Mouse (Mus musculus): ENCODE measurements around the gene Nus1. TPM values are rescaled to one million over a fixed set of nuclear protein-coding genes. Genes with fewer than 3 reads are reported as not detected.

Nus1 gene
- polyA plus RNA-seq (2014; fragmentation: Illumina TruSeq; extraction: RNeasy Lipid Tissue Mini Kit (QIAGEN cat#74804); ENCODE audit: low read depth, low replicate concordance) = 35.2 TPM

GRCm38 (mm10) chr10:52417299-52417997 lies at the start of gene Nus1:
Nus1 (plus strand) TSS chr10:52417547.

DNA sequence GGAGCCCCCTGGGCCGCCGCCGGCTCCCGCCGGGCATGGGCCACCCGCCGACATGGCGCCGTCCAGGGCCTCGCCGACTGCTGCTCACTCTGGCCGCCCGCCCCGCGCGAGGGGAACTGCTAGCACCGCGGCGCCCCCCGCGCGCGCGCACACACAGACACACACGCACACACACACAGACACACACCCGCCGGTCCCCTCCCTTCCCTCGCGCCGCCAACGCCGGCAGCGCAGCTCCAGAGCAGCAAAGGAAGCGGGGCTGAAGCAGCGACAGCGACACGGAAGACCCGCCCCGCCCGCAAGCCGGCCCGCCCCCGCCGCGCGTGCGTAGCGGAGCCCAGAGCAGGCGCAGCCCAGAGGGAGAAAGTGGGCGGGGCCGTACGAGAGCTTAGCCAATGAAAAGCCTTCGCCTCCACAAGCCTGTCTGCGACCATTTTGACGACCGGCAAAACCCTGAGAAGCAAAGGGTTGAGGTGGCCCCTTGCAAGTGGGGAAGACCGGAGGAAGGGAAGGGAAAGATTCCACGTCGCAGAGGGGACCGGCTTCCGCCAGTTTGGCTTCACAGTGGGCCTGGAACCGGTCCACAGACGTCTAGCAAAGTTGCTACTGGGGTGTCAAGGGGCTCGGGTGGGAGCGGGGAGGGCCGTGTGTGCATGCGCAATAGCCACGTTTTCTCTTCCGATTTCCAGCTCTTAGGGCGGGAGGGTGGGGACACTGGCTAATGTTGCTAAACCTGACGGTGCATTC lies 35.3 kb upstream of the Nus1 start, which contains the start of gene Gopc:
TSS of gene Gopc (minus strand) at position 280 of the 747 bp plus-strand sequence.

DNA sequence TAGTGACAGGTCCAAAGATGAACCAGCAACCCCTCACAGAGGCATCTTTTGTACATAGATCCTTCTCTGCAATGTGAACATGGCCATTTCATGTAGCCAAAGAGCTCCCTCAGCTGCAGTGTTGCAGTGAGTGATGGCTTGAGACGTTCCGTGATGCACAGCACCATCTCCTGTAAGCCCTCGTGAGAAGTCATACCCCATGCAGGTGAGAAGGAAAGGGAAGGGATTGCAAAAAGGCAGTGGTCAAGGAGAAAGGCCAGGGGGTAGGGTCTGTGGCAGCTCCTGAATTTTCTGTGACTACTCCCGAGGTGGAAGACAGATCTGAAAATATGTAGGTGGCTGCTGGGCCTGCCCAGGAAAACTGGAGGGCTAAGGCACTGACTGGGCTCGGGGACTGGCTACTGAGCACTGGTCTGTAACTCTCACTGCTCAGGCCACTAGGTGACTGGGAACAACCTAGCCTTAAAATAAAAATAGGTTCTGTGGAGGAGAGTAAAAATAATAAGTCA lies 28.4 kb upstream of the Nus1 start, which contains the start of gene Nepn:
TSS of gene Nepn (plus strand) at position 51 of the 509 bp plus-strand sequence.

Other genes with a start within 250 kb of the Nus1 start
- 42.9 TPM for gene Ros1, start 222.3 kb upstream of the Nus1 start, polyA plus RNA-seq (2014; fragmentation: Illumina TruSeq; extraction: RNeasy Lipid Tissue Mini Kit (QIAGEN cat#74804); ENCODE audit: low read depth, low replicate concordance)
- 7.3 TPM for gene Dcbld1, start 183.9 kb upstream of the Nus1 start, polyA plus RNA-seq (2014; fragmentation: Illumina TruSeq; extraction: RNeasy Lipid Tissue Mini Kit (QIAGEN cat#74804); ENCODE audit: low read depth, low replicate concordance)
- not detected for gene Gm26741, start 58.8 kb upstream of the Nus1 start, polyA plus RNA-seq (2014; fragmentation: Illumina TruSeq; extraction: RNeasy Lipid Tissue Mini Kit (QIAGEN cat#74804); ENCODE audit: low read depth, low replicate concordance)
- gene Gopc, start 35.4 kb upstream of the Nus1 start, polyA plus RNA-seq (2014; fragmentation: Illumina TruSeq; extraction: RNeasy Lipid Tissue Mini Kit (QIAGEN cat#74804); ENCODE audit: low read depth, low replicate concordance) = 59.5 TPM
- 1.5 TPM for gene Nepn, start 28.6 kb upstream of the Nus1 start, polyA plus RNA-seq (2014; fragmentation: Illumina TruSeq; extraction: RNeasy Lipid Tissue Mini Kit (QIAGEN cat#74804); ENCODE audit: low read depth, low replicate concordance)